Mouse (Mus musculus) right cerebral cortex, adult 18-20 months (tissue): ENCODE results near the gene Fryl.

Experiments
- DNase-seq: peaks from one replicate; pipeline ENCODE4 v3.0.0; 2022; ENCODE audit warnings: mixed read lengths

The Fryl gene

DNA sequence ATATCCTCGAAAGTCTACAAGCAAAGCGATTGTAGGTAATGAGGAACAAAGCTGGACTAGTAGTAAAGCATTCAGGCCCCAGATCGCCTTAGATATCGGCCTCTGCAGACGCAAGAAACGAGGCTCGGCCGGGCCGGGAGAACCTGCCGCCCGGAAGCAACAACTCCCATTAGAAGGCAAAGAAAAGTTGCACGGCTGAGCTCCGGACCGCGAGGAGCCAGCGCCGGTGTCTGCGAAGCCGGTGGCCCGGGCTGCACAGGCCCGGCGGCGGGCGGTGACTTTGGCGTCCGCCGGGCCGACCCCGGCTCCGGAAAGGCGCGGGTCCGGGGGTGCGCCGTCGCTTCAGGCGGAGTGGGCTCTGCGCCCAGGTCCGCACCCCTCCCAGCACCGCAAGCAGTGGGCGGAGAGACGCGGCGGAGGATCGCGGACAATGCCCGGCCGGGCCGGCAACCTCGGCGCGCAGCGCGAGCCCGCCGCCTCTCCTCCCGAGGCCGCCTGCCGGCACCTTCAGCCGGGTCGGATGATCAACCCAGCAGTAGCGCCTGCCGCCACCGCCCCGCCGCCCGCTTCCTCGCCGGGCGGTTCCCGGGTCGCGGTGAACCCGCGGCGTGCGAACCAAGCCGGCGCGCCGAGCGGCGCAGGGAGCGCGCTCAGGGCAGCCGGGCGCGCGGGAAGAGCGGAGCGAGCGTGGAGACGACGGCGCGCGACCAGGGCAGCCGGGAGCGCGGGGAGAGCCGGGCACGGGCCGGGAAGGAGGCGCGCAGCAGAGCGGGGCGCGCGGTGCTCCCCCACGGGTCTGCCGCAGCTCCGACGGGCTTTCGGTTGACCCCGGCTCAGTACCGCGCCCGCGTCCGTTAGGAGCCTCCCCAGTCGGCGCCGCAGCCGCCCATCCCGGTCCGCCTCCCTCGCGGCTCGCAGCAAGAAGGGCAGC is 833 bp downstream of the Fryl start:
- peak; percentile 66 for DNase-seq

DNA sequence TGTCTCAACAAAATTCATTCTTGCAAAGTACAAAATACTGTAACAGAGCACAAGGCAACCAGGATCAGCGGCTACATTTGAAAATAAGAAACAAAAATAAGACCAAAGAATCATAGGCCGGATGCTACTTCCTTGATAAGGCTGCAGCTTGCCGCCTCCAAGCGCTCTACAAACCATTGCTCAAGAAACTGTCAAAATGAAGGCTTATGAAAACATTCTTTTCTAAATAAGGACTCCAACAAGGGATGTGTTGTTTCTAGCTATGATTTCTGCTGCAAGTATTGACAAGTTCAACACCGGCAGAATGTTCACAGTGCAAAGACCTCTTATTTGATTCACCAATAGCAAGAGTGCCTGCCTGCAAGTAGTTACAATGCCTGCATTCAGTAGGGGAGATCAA is 1.8 kb downstream of the Fryl start:
- DNase-seq, result no peak

DNA sequence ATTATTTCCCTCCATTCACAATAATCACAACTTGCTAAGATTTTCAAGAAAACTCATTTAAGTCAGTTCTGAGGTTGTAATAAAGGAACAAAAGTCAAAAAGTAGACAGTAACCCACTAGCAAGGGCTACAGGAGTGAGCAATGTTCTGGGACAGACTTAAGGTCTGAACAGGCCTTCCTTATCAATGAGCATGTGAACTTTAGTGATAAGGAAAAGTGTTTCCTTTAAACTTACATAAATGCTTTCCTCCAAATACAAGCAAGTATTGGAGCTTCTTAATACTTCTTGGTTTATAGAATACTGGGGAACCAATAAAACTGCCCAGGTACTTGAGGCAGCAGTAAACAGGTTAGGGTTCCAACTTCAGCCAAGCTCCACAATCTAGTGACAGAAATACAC is 3.7 kb downstream of the Fryl start:
- no peak for DNase-seq

DNA sequence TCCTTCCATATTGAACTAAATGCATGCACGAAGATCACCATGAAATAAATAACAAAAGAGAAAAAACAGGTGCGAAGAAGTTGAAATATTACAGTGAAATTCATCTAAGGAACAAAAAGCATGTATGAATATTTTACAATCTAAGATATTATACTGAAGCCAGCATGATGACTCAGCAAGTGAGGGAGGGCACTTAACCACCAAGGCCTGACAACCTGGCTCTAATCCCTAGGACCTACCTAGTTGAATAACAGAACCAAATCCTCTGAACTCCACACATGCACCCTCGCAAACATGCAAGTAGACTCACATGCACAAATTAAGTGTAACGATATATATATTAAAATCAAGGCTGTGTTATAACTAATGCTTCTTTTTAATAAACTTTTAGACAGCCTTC is 7.1 kb downstream of the Fryl start:
- DNase-seq, result no peak

DNA sequence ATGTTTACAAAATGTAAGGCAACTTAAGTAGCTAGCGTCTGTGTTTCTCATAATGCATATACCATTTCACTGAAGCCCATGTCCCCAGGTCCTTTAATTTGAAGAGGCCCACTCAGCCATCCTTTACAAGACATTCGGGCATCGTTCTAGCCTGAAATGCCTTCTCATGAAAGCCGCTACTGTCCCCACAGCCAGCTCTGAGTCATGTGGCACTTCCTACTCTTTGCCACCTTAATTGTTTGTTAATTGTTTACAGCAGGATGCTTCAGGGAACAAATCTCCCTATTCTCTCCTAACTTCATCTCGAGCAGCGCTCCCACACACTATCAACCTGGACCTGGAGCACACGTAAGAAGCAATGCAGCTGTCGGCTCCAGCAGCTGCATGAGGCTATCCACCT is 8.2 kb downstream of the Fryl start:
- DNase-seq, result no peak

DNA sequence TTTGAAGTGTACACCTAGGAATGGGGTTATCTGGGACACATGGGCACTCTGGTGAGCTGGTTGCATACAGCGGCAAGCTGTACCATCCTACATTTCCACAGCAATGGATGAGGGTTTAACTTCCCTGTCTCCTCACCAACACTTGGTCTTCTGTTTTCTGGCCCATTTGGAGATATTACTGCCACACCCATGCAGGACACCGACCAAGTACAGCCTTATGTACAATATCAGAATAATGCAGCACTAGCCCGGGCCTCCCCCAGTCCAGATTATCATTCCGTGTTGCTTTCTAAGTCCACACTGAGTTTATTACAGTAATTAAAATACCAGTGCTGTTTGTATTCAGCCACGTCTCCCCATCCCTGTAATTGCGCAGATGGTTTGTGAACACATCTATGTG is 10.0 kb downstream of the Fryl start:
- DNase-seq, result no peak

DNA sequence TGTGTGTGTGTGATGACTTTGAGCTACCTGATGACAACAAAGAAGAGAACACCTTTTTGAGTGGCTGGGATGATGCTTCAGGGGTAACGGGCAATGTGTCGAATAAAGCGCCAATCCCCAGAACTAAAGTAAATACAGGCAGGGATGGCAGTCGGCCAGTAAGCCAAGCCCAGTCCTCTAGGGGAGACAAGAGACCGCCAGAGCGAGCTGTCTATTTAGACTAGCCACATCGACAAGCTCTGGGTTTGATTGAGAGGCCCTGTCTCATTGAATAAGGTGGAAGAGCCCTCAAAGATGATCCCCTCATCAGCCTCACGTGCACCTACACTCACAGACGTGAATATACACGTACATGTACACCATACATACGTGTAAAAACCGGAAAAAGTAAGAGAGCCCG is 12.0 kb downstream of the Fryl start:
- no peak for DNase-seq

DNA sequence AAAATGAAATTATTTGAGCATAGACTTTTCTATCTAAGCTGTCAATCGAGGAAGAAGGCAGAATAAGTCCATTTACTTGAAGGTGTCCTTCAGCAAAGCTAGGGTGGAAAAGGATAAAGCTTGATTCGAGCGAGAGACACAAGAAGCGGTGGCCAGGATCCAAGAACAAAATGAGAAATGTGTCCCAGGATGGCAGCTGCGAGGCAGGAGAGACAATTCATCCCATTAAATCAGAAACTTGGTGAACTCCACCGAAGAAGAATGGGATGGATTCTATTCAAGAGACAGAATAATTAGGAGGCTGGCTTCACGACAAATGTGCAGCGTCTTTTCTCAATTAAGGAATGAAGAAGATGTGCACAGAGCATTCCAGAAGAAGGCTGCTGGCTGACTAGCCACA is 14.5 kb downstream of the Fryl start:
- DNase-seq, result no peak

DNA sequence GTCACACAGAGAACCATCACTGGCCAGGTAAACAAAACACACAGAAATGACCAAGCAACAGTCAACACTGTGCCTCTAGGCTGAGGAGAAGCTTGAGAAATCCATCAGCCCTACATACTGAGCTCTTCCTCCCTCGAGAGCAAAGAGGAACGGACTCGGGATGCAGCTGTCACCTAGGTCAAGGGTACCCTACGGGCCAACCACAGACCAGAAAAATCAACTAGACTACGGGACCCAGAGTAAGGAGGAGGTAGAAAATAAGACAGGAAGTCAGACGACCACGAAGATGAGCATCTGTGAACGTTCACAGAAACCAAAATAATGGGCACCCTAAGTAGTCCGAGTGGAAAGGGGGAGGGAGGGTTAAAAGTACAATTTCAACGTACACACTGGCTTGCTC is 15.1 kb downstream of the Fryl start:
- DNase-seq, result no peak

DNA sequence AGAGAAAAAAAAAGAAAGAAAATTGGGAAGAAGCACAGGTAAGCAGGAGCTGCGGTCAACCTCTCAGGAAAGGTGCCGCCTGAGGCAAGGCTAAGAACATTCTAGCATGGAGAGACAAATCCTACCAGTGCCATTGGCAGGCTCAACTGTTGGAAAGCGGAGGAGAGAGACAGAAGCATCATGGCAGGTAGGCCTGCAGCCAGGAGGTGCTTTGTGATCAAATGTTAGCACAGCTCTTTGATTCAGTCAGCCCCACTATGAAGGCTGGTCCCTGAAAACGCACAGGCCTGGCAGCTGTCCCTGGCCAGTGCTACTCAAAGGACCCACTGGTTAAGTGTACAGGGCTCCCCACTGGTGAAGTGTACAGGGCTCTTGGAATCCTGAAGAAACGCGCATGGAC is 16.0 kb downstream of the Fryl start:
- DNase-seq, result no peak

DNA sequence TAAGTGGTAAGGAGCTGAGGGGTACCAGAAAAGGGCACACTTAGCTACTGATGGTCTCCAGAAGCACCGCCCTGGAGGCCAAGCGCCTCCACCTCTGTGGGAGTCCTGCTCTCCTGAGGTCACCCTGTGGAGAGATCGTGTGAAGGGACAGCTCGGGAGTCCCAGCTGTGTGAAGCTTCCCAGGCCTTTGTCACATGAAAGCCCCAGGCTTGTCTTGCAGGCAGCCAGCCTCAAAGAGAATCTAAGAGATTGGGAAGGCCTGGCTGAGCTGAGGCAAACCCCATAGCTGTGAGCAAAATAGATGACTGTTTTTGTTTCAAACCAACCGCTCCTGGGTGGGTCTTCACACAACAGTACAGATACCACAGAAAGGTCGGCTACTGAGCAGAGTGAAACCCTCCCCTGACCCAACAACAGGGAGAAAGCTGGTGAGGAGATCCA is 19.5 kb downstream of the Fryl start:
- no peak for DNase-seq

DNA sequence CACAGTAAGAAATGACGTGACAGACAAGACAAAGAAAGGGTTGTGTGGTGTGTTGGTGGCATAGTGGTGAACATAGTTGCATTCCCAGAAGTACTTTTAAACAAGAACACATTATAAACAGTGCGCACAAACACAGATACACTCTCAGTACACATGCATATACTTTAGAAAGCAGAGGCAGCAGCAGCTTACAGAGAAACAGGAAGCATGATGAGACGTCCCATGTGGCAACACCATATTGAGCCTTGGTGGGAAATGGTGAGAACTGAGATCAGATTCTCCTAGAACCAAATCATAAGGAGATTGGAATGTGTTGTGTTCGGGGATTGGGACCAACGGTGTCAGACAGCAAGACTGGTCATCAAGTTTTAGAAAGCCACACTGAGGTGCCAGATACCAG is 21.2 kb downstream of the Fryl start:
- no peak for DNase-seq

DNA sequence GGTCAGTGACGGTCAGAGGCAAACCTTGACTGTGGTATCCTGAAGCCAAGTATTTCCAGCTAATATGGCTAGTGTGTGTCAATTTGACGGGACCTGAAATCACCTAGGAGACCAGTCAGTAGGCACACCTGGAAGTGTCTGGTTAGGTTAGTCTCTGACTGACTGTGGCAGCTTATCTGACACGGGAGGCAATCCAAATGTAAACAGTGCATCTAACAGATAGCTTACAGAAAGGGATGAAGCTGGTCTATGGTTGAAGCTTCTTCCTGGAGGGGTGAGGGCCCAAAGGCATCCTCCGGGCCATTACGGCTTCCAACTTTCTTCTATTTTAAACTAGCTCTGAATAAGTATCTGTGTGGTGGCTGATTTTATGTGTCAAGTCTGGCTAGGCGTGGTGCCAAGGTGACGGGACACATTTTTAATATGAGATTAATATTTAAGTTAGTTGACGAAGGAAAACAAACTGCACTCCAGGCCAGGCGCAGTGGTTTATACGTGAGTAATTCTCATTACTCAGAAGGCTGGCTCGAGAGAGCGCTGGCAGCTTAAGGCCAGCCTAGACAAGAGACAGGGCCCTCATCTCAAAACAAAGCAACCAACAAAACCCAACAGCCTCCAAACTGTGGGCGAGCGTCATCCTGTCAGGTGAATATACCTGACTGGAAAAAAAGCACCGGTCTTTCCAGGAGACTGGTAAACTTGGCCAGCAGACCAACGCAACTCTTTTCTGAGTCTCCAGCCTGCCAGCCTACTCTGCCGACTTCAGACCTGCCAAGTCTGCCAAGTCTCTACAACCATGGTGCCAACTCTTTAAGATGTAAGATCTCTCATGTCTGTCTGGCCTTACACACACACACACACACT is 23.2 kb downstream of the Fryl start:
- DNase-seq, result no peak

DNA sequence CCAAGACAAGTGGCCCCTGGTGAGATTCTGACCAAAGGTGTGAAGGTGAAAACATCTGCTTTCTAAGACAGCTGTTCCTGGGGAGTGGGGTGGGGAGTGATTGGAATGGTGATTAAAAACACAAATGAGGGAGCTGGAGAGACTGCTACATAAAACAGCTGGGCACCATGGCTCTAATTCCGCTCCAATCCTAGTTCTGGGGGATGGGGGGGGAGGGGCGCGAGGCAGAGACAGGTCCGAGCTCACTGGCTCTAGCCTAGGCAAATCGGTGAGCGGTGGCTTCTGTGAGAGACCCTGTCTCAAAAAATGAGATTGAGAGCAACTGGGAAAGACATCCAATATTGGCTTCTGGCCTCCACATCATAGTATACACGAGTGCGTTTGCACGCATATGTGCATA is 24.2 kb downstream of the Fryl start:
- no peak for DNase-seq

DNA sequence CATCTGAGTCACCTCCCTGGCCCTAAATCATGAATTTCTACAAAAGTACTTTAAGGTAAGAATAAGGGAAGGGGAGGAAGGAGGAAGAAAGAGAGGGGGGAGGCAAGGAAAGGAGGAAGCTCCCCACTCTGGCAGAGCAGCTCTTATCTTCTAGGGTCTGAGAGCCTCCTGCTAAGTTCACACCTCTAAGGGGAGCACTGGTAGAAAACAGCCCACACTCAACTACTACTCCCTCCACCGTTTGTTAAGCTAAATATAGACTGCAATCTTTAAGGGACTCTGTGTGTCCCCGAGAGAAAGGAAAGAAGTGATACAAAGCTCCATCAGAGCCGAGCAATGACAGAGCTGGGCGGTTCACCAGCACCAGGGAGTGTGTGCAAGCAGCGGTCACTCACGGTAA is 24.6 kb downstream of the Fryl start:
- DNase-seq, result no peak

DNA sequence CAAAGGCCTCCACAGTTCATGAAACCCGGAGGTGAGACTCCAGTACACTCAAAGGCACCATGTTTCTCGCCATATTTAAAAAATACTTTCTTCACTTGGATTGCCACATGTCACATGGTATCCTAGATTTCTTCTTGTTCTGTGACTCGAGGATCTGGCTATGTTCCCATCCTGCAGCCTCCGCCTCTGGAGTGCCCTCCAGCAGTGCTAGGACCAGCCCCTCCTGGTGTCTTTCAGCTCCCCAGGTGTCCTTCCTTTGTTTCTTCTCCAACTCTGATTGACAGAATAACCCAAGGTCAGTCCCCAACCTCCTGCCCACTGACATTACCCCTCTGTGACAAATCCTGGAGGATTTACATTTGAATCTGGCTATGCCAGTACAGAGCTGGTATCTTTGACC is 26.2 kb downstream of the Fryl start:
- DNase-seq, result no peak

DNA sequence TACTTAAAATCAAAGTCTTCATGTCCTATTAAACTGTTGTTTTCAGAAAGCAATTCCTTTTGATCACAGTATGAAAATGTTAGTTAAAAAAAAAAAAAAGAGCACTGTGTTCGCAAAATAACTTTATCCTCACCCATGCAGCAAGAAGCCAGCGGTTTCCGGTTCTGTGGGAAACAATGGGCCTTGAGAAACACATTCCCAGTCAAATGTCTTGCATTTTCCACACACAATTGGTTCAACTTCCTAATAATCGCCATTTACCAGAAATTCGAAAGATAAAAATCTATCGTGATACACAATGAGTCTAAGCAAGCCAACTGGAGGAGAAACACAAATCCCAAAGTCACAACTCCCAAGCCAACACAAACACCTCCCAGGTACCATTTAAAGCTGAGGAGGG is 27.0 kb downstream of the Fryl start:
- no peak for DNase-seq

DNA sequence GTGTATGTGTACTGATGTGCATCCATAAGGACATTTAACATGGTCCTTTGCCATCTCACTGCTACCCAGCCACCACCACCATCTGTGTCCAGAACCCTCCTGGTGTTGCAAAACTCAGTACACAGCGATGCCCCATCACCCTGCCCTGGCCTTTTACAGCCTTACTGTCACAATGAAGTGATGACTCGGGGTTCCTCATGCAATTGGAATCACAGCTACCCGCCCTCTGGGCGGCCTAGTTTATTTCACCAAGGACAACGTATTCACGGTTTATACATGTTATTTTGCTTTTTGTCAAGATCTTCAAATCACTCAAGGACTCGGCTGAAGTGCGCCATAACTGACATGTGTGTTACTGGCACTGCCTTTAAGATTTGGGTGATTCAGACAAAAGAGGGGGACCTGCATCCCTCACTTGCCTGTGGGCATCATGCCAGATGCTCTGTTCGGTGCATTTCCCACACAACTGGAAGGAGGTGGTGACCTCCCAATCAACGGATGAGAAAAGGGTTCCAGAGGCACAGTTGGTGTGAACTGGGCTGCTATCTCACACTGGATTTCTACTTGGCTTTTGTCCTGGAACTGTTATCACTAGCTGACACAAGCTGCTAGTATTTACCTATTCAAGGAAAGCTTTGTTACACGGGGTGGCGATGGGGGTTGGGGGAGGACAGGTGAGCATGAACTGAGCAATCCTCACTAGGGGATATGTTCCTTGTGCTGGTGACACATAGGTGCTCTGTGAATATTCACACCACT is 27.9 kb downstream of the Fryl start:
- no peak for DNase-seq

DNA sequence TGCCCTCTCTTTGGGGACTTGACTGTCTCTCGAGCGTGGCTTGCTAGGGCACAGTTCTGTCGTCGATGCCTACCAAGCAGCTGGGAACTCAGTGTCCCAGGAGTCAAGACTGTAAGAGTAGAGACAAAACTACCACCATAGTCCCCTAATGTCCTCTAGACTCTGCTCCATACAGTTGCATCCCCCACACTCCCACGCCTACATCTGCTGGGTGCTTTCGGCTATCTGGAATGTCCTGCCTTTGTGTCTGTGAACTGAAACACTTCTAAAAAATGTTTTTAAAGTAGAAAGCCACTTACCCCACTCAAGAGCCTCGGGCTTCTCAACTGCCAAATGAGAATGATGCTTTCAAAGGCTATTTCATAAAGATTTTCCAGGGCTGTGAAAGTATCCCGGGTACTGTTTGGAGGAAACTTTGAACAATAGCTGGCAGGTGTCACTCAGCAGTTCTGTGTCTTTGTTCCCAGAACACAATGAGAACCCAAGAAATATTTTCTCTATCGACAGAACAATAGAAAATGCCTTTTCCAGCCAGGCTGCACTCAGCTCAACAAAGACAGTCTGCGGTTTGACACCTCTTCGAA is 28.8 kb downstream of the Fryl start:
- peak; percentile 44 for DNase-seq

DNA sequence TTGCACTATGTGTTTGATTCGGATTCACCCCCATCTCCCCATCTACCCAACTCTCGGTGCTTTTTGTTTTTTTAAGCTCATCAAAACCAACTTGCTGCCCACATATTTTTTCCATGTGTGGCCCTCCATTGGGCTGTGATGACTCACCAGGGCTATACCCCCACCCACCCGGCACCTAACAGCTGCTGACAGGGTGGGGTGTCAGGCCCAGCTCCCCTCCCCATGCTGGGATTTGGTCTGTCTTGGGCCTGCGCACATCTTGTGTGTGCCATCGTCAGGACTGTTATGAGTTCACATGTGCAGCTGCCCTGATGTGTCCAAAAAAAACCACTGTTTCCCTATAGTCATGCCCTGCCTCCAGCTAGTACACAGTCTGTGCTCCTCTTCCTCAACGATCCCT is 33.4 kb downstream of the Fryl start:
- DNase-seq, result peak; percentile 24

DNA sequence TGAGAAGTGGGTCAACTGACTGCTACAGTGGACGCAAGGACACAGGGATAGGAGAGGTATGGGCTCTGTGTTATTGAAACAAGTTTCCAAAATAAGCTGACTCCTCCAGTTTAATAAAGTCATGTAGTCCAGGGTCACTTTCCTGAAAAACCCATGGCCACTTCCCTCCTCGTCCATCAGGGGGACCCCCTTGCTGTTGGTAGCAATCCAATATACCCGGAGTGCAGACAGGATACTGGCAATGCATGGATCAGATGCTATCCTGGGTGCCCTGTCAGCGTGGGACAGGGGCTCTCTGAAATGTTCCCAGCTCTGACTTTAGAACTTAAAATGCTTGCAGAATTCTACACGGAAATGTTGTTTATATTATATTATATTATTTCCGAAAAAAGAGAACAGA is 34.0 kb downstream of the Fryl start:
- no peak for DNase-seq

DNA sequence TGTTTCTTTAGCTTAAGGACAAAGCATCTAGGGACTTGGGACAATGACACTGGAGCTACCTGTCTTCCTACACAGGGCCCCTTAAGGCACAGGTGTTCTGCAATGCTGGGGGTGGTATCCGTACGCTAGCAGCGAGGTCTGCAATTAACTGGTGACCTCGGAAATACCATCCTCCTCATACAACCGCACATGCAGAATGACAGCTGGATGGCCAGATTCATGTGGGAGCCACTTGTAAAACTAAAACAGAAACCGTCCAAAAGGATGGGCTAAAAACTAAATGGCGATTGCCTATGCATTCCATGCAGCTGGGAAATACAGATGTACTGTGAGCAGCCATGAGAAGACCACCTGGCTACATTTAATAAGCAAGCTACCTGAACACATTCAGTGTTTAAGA is 34.6 kb downstream of the Fryl start:
- DNase-seq, result no peak

DNA sequence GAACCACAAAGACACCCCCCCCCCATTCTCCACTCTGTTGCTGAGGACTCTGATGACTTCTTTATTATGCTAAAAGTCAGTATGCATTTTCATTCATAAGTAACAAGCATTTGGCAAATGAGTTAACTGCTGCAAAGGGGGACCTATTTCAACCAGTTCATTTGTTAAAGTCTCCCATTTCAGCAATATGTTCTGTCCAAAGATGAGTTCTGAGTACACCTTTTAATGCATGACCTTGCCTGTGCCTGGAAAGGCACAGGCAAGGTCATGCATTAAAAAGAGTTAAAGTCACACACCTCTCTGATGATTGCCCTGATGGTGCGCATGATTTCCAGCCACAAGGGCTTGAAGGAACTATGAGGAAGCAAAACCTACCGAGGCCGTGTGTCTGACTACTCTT is 36.7 kb downstream of the Fryl start:
- DNase-seq, result no peak
